Comparison of ENCODE assay signal across 13 mouse cellular contexts in the genomic region with DNA sequence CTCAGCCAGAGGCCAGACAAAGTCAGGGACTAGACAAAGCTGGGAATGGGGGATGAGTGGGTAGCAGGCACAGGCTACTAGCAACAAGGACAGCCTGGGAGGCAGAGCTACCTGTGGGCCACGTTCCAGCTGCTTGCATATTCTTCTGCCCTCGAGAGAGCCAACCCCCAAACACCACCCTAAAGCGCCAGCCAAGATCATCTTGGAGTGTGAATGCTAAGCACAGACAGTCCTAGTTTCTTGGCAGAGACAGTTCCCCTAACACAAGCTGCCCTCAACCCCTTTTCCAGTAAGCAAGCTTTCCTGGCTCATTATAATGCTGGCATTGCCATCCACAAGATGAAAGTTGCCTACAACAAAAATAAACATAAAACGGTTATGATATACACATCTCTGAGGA.
A peak's percentile ranks its signal among the peaks of the same experiment; 100 is the strongest.
DNase-seq lines count a peak whose midpoint lies in the region; ATAC-seq and TF ChIP-seq lines count a peak whose summit lies in the region.
"Had no signal": no experiment of that assay in that cellular context is flagged by ENCODE, and none has a peak within 500 bp of the region (broad histone marks: within the 10 kb centered on the region; RNA-seq: fewer than 3 reads in every experiment).

No protein-coding gene starts in this region.

- 48% methylated on average over 4 of the region's 4 CpGs for WGBS in forebrain, embryonic 14.5 days
- WGBS in forebrain, embryonic 11.5 days, result 83% methylated on average over 4 of the region's 4 CpGs
- 31% methylated on average over 4 of the region's 4 CpGs for WGBS in forebrain, postnatal 0 days
- 87% methylated on average over 4 of the region's 4 CpGs for WGBS in thymus, adult 2 months

- H3K36me3 ChIP-seq in forebrain, embryonic 14.5 days (ENCODE audit: control insufficient read depth, insufficient read depth, low read length), result no peaks in the 10 kb centered on the region
- H3K36me3 ChIP-seq in forebrain, embryonic 11.5 days (ENCODE audit: control insufficient read depth, insufficient read depth, low read length), result no peaks in the 10 kb centered on the region
- no peaks in the 10 kb centered on the region for H3K36me3 ChIP-seq in forebrain, postnatal 0 days (ENCODE audit: insufficient read depth)
- H3K36me3 ChIP-seq in thymus, adult 2 months (ENCODE audit: control insufficient read depth, insufficient read depth, low read length), result no peaks in the 10 kb centered on the region
- H3K36me3 ChIP-seq: heart, embryonic 15.5 days; neural tube, embryonic 15.5 days had no signal

- no peaks in the 10 kb centered on the region for H3K27me3 ChIP-seq in forebrain, embryonic 14.5 days (replicated peaks; ENCODE audit: control insufficient read depth, insufficient read depth, low read length)
- no peaks in the 10 kb centered on the region for H3K27me3 ChIP-seq in forebrain, embryonic 11.5 days (ENCODE audit: control insufficient read depth, insufficient read depth, low read length)
- H3K27me3 ChIP-seq in forebrain, postnatal 0 days (ENCODE audit: insufficient read depth, low read length), result 0 out of 2 replicates have a peak, but pooled peaks cover 4% of the 10 kb centered on the region
- no peaks in the 10 kb centered on the region for H3K27me3 ChIP-seq in thymus, adult 2 months (ENCODE audit: control insufficient read depth, insufficient read depth, low read length)
- H3K27me3 ChIP-seq: heart, embryonic 15.5 days; neural tube, embryonic 15.5 days had no signal

- TF ChIP-seq POLR2A in thymus, adult 2 months (IDR thresholded peaks at IDR 0.05; ENCODE audit: control insufficient read depth, extremely low read depth, insufficient read depth, low read length, poor library complexity), result no peak

- no peak overlapping the region for H3K4me2 ChIP-seq in forebrain, embryonic 14.5 days (ENCODE audit: low read length)
- H3K4me2 ChIP-seq in forebrain, embryonic 11.5 days (ENCODE audit: low read depth, low read length, severe bottlenecking), result no peak overlapping the region
- no peak overlapping the region for H3K4me2 ChIP-seq in forebrain, postnatal 0 days (ENCODE audit: low read depth)
- H3K4me2 ChIP-seq: heart, embryonic 15.5 days; neural tube, embryonic 15.5 days had no signal

- peak; percentile 53; the same call in 1 of the 2 replicates for ATAC-seq in forebrain, embryonic 14.5 days
- no peak for ATAC-seq in forebrain, embryonic 11.5 days (replicated peaks; ENCODE audit: low FRiP score)
- ATAC-seq in forebrain, postnatal 0 days, result peak; percentile 86
- ATAC-seq: lung, postnatal 0 days had no signal

- no peak overlapping the region for H3K9ac ChIP-seq in forebrain, embryonic 14.5 days (ENCODE audit: low read length)
- H3K9ac ChIP-seq in forebrain, embryonic 11.5 days (ENCODE audit: low read length), result no peak overlapping the region
- no peak overlapping the region for H3K9ac ChIP-seq in forebrain, postnatal 0 days
- H3K9ac ChIP-seq: heart, embryonic 15.5 days; liver, embryonic 14.5 days; neural tube, embryonic 15.5 days had no signal

- peaks cover 13% of the 10 kb centered on the region for H3K4me1 ChIP-seq in forebrain, embryonic 14.5 days (ENCODE audit: control insufficient read depth, insufficient read depth, low read length)
- peaks cover 10% of the 10 kb centered on the region for H3K4me1 ChIP-seq in forebrain, embryonic 11.5 days (replicated peaks; ENCODE audit: control insufficient read depth, insufficient read depth, low read length)
- peaks cover 8% of the 10 kb centered on the region for H3K4me1 ChIP-seq in forebrain, postnatal 0 days (ENCODE audit: insufficient read depth)
- H3K4me1 ChIP-seq in thymus, adult 2 months (replicated peaks; ENCODE audit: control insufficient read depth, insufficient read depth, low read length), result no peaks in the 10 kb centered on the region

- no peak overlapping the region for H3K4me3 ChIP-seq in forebrain, embryonic 14.5 days (ENCODE audit: low read depth, low read length)
- no peak overlapping the region for H3K4me3 ChIP-seq in forebrain, embryonic 11.5 days (ENCODE audit: low read depth, low read length)
- no peak overlapping the region for H3K4me3 ChIP-seq in forebrain, postnatal 0 days (ENCODE audit: low read depth, low read length)
- H3K4me3 ChIP-seq in thymus, adult 2 months (ENCODE audit: control insufficient read depth, insufficient read depth, low read length), result no peak overlapping the region
- H3K4me3 ChIP-seq: heart, embryonic 15.5 days; neural tube, embryonic 15.5 days had no signal

- no peaks in the 10 kb centered on the region for H3K9me3 ChIP-seq in forebrain, embryonic 14.5 days (replicated peaks; ENCODE audit: control insufficient read depth, low read length)
- no peaks in the 10 kb centered on the region for H3K9me3 ChIP-seq in forebrain, embryonic 11.5 days (ENCODE audit: control insufficient read depth, low read length)
- H3K9me3 ChIP-seq in forebrain, postnatal 0 days (ENCODE audit: low read length), result no peaks in the 10 kb centered on the region
- H3K9me3 ChIP-seq: heart, embryonic 15.5 days; neural tube, embryonic 15.5 days had no signal

- no peak overlapping the region for H3K27ac ChIP-seq in forebrain, embryonic 14.5 days (ENCODE audit: low read depth, low read length)
- H3K27ac ChIP-seq in forebrain, embryonic 11.5 days (ENCODE audit: low read depth, low read length), result no peak overlapping the region
- H3K27ac ChIP-seq in forebrain, postnatal 0 days (ENCODE audit: low read depth, low read length), result no peak overlapping the region
- H3K27ac ChIP-seq in thymus, adult 2 months (ENCODE audit: control insufficient read depth, insufficient read depth, low read length), result no peak overlapping the region
- H3K27ac ChIP-seq: heart, embryonic 15.5 days; liver, embryonic 14.5 days; neural tube, embryonic 15.5 days had no signal

- peak; percentile 75 for DNase-seq in forebrain, embryonic 14.5 days (ENCODE audit: low spot score)
- no peak for DNase-seq in forebrain, embryonic 11.5 days (ENCODE audit: low spot score)
- peak; percentile 14 for DNase-seq in layer of hippocampus, adult 9-11 months
- DNase-seq in layer of hippocampus, adult 8-10 months (ENCODE audit: low spot score in 2 of 2), result no peak
- DNase-seq in brain, adult 2 months (ENCODE audit: low read depth, low spot score), result peak; percentile 50
- DNase-seq in forebrain, postnatal 0 days, result peak; percentile 63
- no peak for DNase-seq in thymus, adult 2 months
- DNase-seq: kidney, adult 2 months; kidney, postnatal 4 days had no signal

- TF ChIP-seq CTCF in forebrain, postnatal 0 days (IDR thresholded peaks at IDR 0.05; ENCODE audit: low read depth), result no peak
- TF ChIP-seq CTCF in thymus, adult 2 months (IDR thresholded peaks at IDR 0.05; ENCODE audit: borderline replicate concordance, control insufficient read depth, extremely low read depth, insufficient read depth, low read length, poor library complexity), result no peak

Comparison
In these comparisons a context has a peak if more than half of its experiments do, and no peak if none do; other contexts are left out.
1. DNase-seq: peak in forebrain, embryonic 14.5 days (single experiment), layer of hippocampus, adult 9-11 months (single experiment), brain, adult 2 months (single experiment) and forebrain, postnatal 0 days (single experiment); none in forebrain, embryonic 11.5 days (single experiment), layer of hippocampus, adult 8-10 months (0 of 2) and thymus, adult 2 months (single experiment).